Mouse (Mus musculus): Measurements from ENCODE around the gene Tmem53.

DNA sequence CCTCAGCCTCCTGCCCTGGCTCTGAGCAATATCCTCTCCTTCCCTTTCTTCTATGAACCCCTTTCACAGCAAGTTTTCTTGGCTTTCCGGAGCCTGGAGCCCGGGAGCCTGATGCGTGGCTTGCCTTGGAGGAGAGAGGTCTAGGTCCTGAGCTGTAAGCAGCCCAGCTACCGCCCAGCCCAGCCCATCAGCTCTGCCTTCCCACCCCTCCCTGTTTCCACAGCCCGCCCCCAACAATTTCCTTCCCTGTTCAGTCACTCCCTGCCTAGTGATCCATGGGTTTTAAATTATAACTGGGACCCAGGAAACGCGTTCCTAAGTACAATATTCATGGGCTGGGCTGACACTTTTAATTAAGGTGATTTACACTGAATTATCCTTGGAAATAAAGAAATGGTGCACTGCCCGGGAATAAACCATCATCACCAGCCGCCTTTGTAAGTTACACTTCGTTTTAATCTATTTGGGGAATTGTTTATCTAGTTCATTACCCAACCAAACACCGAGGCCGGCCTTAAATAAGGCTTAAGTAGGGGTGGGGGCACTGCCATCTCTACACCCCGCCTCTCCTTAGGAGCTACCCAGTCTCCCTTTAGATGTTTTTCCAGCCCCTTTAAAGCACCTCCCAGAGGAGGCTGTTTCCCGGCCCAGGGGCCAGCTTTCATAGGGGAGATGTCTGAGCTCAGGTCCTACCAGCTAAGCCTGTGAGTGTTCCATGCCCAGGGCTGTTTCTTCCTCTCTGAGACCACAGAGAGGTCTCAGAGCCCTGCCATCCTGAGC, 50.5 kb downstream of the Tmem53 start:
- TF ChIP-seq CTCF (IDR thresholded peaks at IDR 0.05; ENCODE audit: control insufficient read depth, insufficient read depth, insufficient replicate concordance, low read depth, low read length) (no peak), POLR2A (IDR thresholded peaks at IDR 0.05; ENCODE audit: control insufficient read depth, low read depth, low read length) (no peak)
